Mouse (Mus musculus) lung, embryonic 16.5 days (tissue): ENCODE data around the gene Srsf7. TPM values are rescaled to one million over a fixed set of nuclear protein-coding genes. Genes with fewer than 3 reads are reported as not detected.

Source experiments
- ATAC-seq: fragments of 200-750 bp; cut with Nextera tagmentation; 2 replicates; pipeline ENCODE4 v1.8.0; 2017; ENCODE audit warnings: low read depth, mild to moderate bottlenecking, moderate library complexity
- H3K27ac ChIP-seq: fragments of 300-500 bp; sonication (generic); 2 replicates; pipeline ENCODE4 v1.5.1; 2014; ENCODE audit warnings: mild to moderate bottlenecking, control low read depth, low read length
- H3K27me3 ChIP-seq: fragments of 300-500 bp; sonication (generic); 2 replicates; pipeline ENCODE4 v1.6.1; 2014; ENCODE audit warnings: low read depth, low read length, mixed read lengths; ENCODE audit not compliant: control insufficient read depth, insufficient read depth
- H3K36me3 ChIP-seq: fragments of 300-500 bp; sonication (generic); 2 replicates; pipeline ENCODE4 v1.6.1; 2014; ENCODE audit warnings: low read length; ENCODE audit not compliant: control insufficient read depth, insufficient read depth
- H3K4me1 ChIP-seq: fragments of 300-500 bp; sonication (generic); replicated peaks from 2 replicates; pipeline ENCODE4 v1.6.1; 2014; ENCODE audit warnings: low read length, mixed read lengths; ENCODE audit not compliant: control insufficient read depth, insufficient read depth
- H3K4me2 ChIP-seq: fragments of 300-500 bp; sonication (generic); 2 replicates; pipeline ENCODE4 v1.6.1; 2014; ENCODE audit warnings: low read depth, low read length, control low read depth
- H3K4me3 ChIP-seq: fragments of 300-500 bp; sonication (generic); 2 replicates; pipeline ENCODE4 v1.5.1; 2014; ENCODE audit warnings: mild to moderate bottlenecking, low read length, control low read depth
- H3K9ac ChIP-seq: fragments of 300-500 bp; sonication (generic); 2 replicates; pipeline ENCODE4 v1.6.1; 2014; ENCODE audit warnings: low read length, control low read depth
- H3K9me3 ChIP-seq: fragments of 300-500 bp; sonication (generic); 2 replicates; pipeline ENCODE4 v1.6.1; 2016; ENCODE audit warnings: low read length; ENCODE audit not compliant: control insufficient read depth
- WGBS: fragments of 180-500 bp; shearing (Covaris S2); extraction: QIAGEN DNeasy Blood & Tissue Kit; methylation state at CpG from one replicate; pipeline ENCODE4 v1.1.7; 2014; 5-methylcytosine and 5-hydroxymethylcytosine counted together
- polyA plus RNA-seq: library from polyadenylated mRNA; unstranded; fragments of >200 nt; fragmentation: Nextera tagmentation; extraction: Ambion mirVana; gene quantifications from 2 replicates; pipeline ENCODE4 v1.2.1, GENCODE M21; 2015

Gene Srsf7
- polyA plus RNA-seq, 1 experiment from 2014 or later: 582 TPM

- no peaks in the 10 kb centered on the region for H3K9me3 ChIP-seq
- peaks cover 4% of the 10 kb centered on the region; the same call in 1 of the 2 replicates for H3K4me1 ChIP-seq
- H3K4me2 ChIP-seq: no peak overlapping the region
- no peak overlapping the region for H3K4me3 ChIP-seq
- H3K36me3 ChIP-seq: no peaks in the 10 kb centered on the region
- H3K27me3 ChIP-seq: no peaks in the 10 kb centered on the region
- no peak for ATAC-seq
- no peak overlapping the region for H3K9ac ChIP-seq
- no peak overlapping the region for H3K27ac ChIP-seq
- 65% methylated on average over 2 of the region's 2 CpGs for WGBS
Observed at GRCm38 (mm10) chr17:80153631-80154030, 53.5 kb downstream of the Srsf7 start.

- H3K27ac ChIP-seq: no peak overlapping the region
- no peak overlapping the region for H3K9ac ChIP-seq
- peaks cover 9% of the 10 kb centered on the region; the same call in 1 of the 2 replicates for H3K4me1 ChIP-seq
- H3K27me3 ChIP-seq: no peaks in the 10 kb centered on the region
- ATAC-seq: no peak
- H3K4me3 ChIP-seq: no peak overlapping the region
- no peaks in the 10 kb centered on the region for H3K36me3 ChIP-seq
- H3K9me3 ChIP-seq: no peaks in the 10 kb centered on the region
- 59% methylated on average over 12 of the region's 12 CpGs for whole genome bisulfite sequencing
- no peak overlapping the region for H3K4me2 ChIP-seq
Observed at GRCm38 (mm10) chr17:80152767-80153630, 54.1 kb downstream of the Srsf7 start.

GRCm38 (mm10) chr17:80151353-80151752, 55.8 kb downstream of the Srsf7 start:
- H3K4me2 ChIP-seq: no peak overlapping the region
- H3K27me3 ChIP-seq: no peaks in the 10 kb centered on the region
- H3K27ac ChIP-seq: no peak overlapping the region
- H3K4me3 ChIP-seq: no peak overlapping the region
- H3K36me3 ChIP-seq: no peaks in the 10 kb centered on the region
- H3K9me3 ChIP-seq: no peaks in the 10 kb centered on the region
- no peak; the same call in 1 of the 2 replicates for ATAC-seq
- H3K4me1 ChIP-seq: peaks cover 13% of the 10 kb centered on the region; the same call in 1 of the 2 replicates
- 35% methylated on average over 5 of the region's 5 CpGs for WGBS
- no peak overlapping the region for H3K9ac ChIP-seq

Other genes starting within 250 kb of the Srsf7 start
- 64.6 and 64.9 TPM in 2 replicates for gene Hnrnpll, start 145.0 kb downstream of the Srsf7 start, polyA plus RNA-seq
- 20.4 TPM in 2 replicates for gene Galm, start 79.8 kb downstream of the Srsf7 start, polyA plus RNA-seq
- gene Ttc39d, start 153 bp upstream of the Srsf7 start, polyA plus RNA-seq: 0.24 TPM in 2 replicates
- 37.0 and 38.5 TPM in 2 replicates for gene Gemin6, start 17.1 kb upstream of the Srsf7 start, polyA plus RNA-seq
- gene Morn2, start 82.9 kb upstream of the Srsf7 start, polyA plus RNA-seq: 35.8 and 37.9 TPM in 2 replicates
- gene Dhx57, start 83.2 kb upstream of the Srsf7 start, polyA plus RNA-seq: 14.5 and 15.2 TPM in 2 replicates
- gene Arhgef33, start 100.1 kb upstream of the Srsf7 start, polyA plus RNA-seq: 0.57 and 1.4 TPM in 2 replicates
- 0.88 TPM in 1 of 2 replicates, not detected in the other for gene Gm10190, start 166.2 kb upstream of the Srsf7 start, polyA plus RNA-seq